Mouse (Mus musculus): ENCODE measurements at regions not wholly inside any gene's neighbourhood (a gene's known extent, or its start where the extent isn't known, plus 50 kb on each side); places are given as distances from the start of the nearest gene placed in this dataset.

GRCm38 (mm10) chr17:4509506-4509905 lies 484.6 kb upstream of the Arid1b start:
- Histone ChIP-seq H3K27ac (ENCODE audit: low read length) (no peak overlapping the region), H3K27me3 (ENCODE audit: control insufficient read depth, insufficient read depth, low read length) (no peaks in the 10 kb centered on the region), H3K9me3 (replicated peaks; ENCODE audit: control insufficient read depth, low read length) (no peaks in the 10 kb centered on the region), H3K4me3 (replicated peaks; ENCODE audit: low read length) (no peak overlapping the region), H3K4me1 (ENCODE audit: control insufficient read depth, insufficient read depth, low read length) (no peaks in the 10 kb centered on the region), H3K4me2 (ENCODE audit: low read depth, low read length) (no peak overlapping the region), H3K9ac (ENCODE audit: low read length) (no peak overlapping the region), H3K36me3 (ENCODE audit: control insufficient read depth, insufficient read depth, low read length) (no peaks in the 10 kb centered on the region)
- 77% methylated on average over 3 of the region's 3 CpGs for WGBS
- ATAC-seq (ENCODE audit: insufficient read depth, low FRiP score): no peak

GRCm38 (mm10) chr17:4516141-4516540 lies 478.0 kb upstream of the Arid1b start:
- no peak for ATAC-seq (ENCODE audit: insufficient read depth, low FRiP score)
- Histone ChIP-seq H3K4me1 (ENCODE audit: control insufficient read depth, insufficient read depth, low read length) (no peaks in the 10 kb centered on the region), H3K4me2 (ENCODE audit: low read depth, low read length) (no peak overlapping the region), H3K27me3 (ENCODE audit: control insufficient read depth, insufficient read depth, low read length) (no peaks in the 10 kb centered on the region), H3K36me3 (ENCODE audit: control insufficient read depth, insufficient read depth, low read length) (no peaks in the 10 kb centered on the region), H3K27ac (ENCODE audit: low read length) (no peak overlapping the region), H3K9me3 (replicated peaks; ENCODE audit: control insufficient read depth, low read length) (no peaks in the 10 kb centered on the region), H3K4me3 (replicated peaks; ENCODE audit: low read length) (no peak overlapping the region), H3K9ac (ENCODE audit: low read length) (no peak overlapping the region)
- WGBS: 75% methylated on average over 7 of the region's 7 CpGs

GRCm38 (mm10) chr17:4516846-4517245 lies 477.3 kb upstream of the Arid1b start:
- 62% methylated on average over 3 of the region's 3 CpGs for WGBS
- H3K4me2 ChIP-seq (ENCODE audit: low read depth, low read length): no peak overlapping the region
- H3K9ac ChIP-seq (ENCODE audit: low read length): no peak overlapping the region
- no peak overlapping the region for H3K4me3 ChIP-seq (replicated peaks; ENCODE audit: low read length)
- no peaks in the 10 kb centered on the region for H3K36me3 ChIP-seq (ENCODE audit: control insufficient read depth, insufficient read depth, low read length)
- H3K27me3 ChIP-seq (ENCODE audit: control insufficient read depth, insufficient read depth, low read length): no peaks in the 10 kb centered on the region
- H3K4me1 ChIP-seq (ENCODE audit: control insufficient read depth, insufficient read depth, low read length): no peaks in the 10 kb centered on the region
- no peak overlapping the region for H3K27ac ChIP-seq (ENCODE audit: low read length)
- H3K9me3 ChIP-seq (replicated peaks; ENCODE audit: control insufficient read depth, low read length): no peaks in the 10 kb centered on the region
- no peak for ATAC-seq (ENCODE audit: insufficient read depth, low FRiP score)

DNA sequence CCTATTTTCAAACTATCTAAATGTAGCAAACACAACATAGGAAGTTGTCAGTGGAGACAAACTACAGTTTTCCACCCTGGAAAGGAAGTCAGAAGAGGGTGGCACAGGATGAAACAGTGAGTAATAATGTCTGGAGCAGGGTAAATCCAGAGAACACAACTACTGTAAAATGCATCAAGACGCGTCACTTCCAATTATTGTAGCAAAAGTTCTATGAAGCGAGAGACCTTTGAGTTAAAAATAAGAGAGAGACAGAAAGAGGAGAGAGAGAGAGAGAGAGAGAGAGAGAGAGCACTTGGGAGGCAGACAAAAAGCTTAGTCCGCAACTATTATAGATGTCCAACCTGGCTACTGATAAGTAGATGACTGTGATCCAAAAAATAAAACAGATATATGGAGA lies 473.1 kb upstream of the Arid1b start:
- H3K4me2 ChIP-seq (ENCODE audit: low read depth, low read length): no peak overlapping the region
- H3K9ac ChIP-seq (ENCODE audit: low read length): no peak overlapping the region
- no peaks in the 10 kb centered on the region for H3K4me1 ChIP-seq (ENCODE audit: control insufficient read depth, insufficient read depth, low read length)
- H3K9me3 ChIP-seq (replicated peaks; ENCODE audit: control insufficient read depth, low read length): no peaks in the 10 kb centered on the region
- H3K4me3 ChIP-seq (replicated peaks; ENCODE audit: low read length): no peak overlapping the region
- no peaks in the 10 kb centered on the region for H3K27me3 ChIP-seq (ENCODE audit: control insufficient read depth, insufficient read depth, low read length)
- no peak for ATAC-seq (ENCODE audit: insufficient read depth, low FRiP score)
- H3K27ac ChIP-seq (ENCODE audit: low read length): no peak overlapping the region
- 86% methylated on average over 4 of the region's 4 CpGs for WGBS
- H3K36me3 ChIP-seq (ENCODE audit: control insufficient read depth, insufficient read depth, low read length): no peaks in the 10 kb centered on the region

DNA sequence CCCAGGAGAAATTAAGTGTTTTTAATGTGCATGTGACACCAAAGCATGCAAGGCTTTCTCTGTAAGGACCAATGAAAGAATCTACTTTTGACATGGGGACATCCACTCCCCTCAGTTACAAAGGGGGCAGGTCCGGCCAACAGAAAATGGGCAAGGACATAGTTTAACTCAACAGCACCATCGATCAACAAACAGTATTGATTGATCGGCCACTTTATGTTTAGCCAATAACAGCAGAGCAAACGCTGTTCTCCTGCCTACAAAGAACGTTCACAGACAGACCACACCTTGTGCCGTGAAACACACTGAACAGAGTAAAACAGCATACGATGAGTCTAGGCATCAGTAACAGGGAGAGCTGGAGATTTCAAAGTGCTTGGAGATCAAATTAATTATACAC lies 467.7 kb upstream of the Arid1b start:
- Histone ChIP-seq H3K4me2 (ENCODE audit: low read depth, low read length) (no peak overlapping the region), H3K4me3 (replicated peaks; ENCODE audit: low read length) (no peak overlapping the region), H3K9ac (ENCODE audit: low read length) (no peak overlapping the region), H3K9me3 (replicated peaks; ENCODE audit: control insufficient read depth, low read length) (no peaks in the 10 kb centered on the region), H3K4me1 (ENCODE audit: control insufficient read depth, insufficient read depth, low read length) (no peaks in the 10 kb centered on the region), H3K27me3 (ENCODE audit: control insufficient read depth, insufficient read depth, low read length) (no peaks in the 10 kb centered on the region), H3K27ac (ENCODE audit: low read length) (no peak overlapping the region), H3K36me3 (ENCODE audit: control insufficient read depth, insufficient read depth, low read length) (no peaks in the 10 kb centered on the region)
- no peak for ATAC-seq (ENCODE audit: insufficient read depth, low FRiP score)
- WGBS: 58% methylated on average over 7 of the region's 7 CpGs

- no peaks in the 10 kb centered on the region for H3K36me3 ChIP-seq (ENCODE audit: control insufficient read depth, insufficient read depth, low read length)
- H3K27me3 ChIP-seq (ENCODE audit: control insufficient read depth, insufficient read depth, low read length): no peaks in the 10 kb centered on the region
- H3K9ac ChIP-seq (ENCODE audit: low read length): no peak overlapping the region
- H3K9me3 ChIP-seq (replicated peaks; ENCODE audit: control insufficient read depth, low read length): no peaks in the 10 kb centered on the region
- no peak for ATAC-seq (ENCODE audit: insufficient read depth, low FRiP score)
- H3K4me2 ChIP-seq (ENCODE audit: low read depth, low read length): no peak overlapping the region
- 91% methylated on average over 2 of the region's 2 CpGs for WGBS
- H3K27ac ChIP-seq (ENCODE audit: low read length): no peak overlapping the region
- no peaks in the 10 kb centered on the region for H3K4me1 ChIP-seq (ENCODE audit: control insufficient read depth, insufficient read depth, low read length)
- no peak overlapping the region for H3K4me3 ChIP-seq (replicated peaks; ENCODE audit: low read length)
Measured at GRCm38 (mm10) chr17:4532126-4532525, 462.0 kb upstream of the Arid1b start.

GRCm38 (mm10) chr17:4540435-4540834 lies 453.7 kb upstream of the Arid1b start:
- WGBS: 76% methylated on average over 2 of the region's 2 CpGs
- no peak overlapping the region for H3K4me2 ChIP-seq (ENCODE audit: low read depth, low read length)
- no peak for ATAC-seq (ENCODE audit: insufficient read depth, low FRiP score)

GRCm38 (mm10) chr17:4541020-4541743 lies 452.9 kb upstream of the Arid1b start:
- H3K9me3 ChIP-seq (replicated peaks; ENCODE audit: control insufficient read depth, low read length): no peaks in the 10 kb centered on the region
- no peak overlapping the region for H3K4me3 ChIP-seq (replicated peaks; ENCODE audit: low read length)
- WGBS: 40% methylated on average over 7 of the region's 7 CpGs
- no peaks in the 10 kb centered on the region for H3K36me3 ChIP-seq (ENCODE audit: control insufficient read depth, insufficient read depth, low read length)
- no peak overlapping the region for H3K4me2 ChIP-seq (ENCODE audit: low read depth, low read length)
- no peak for ATAC-seq (ENCODE audit: insufficient read depth, low FRiP score)
- no peak overlapping the region for H3K9ac ChIP-seq (ENCODE audit: low read length)
- no peak overlapping the region for H3K27ac ChIP-seq (ENCODE audit: low read length)
- H3K4me1 ChIP-seq (ENCODE audit: control insufficient read depth, insufficient read depth, low read length): no peaks in the 10 kb centered on the region
- H3K27me3 ChIP-seq (ENCODE audit: control insufficient read depth, insufficient read depth, low read length): no peaks in the 10 kb centered on the region

More at GRCm38 (mm10) chr17:4540435-4540834, 453.7 kb upstream of the Arid1b start:
- no peaks in the 10 kb centered on the region for H3K27me3 ChIP-seq (ENCODE audit: control insufficient read depth, insufficient read depth, low read length)
- H3K9me3 ChIP-seq (replicated peaks; ENCODE audit: control insufficient read depth, low read length): no peaks in the 10 kb centered on the region
- no peaks in the 10 kb centered on the region for H3K36me3 ChIP-seq (ENCODE audit: control insufficient read depth, insufficient read depth, low read length)
- no peaks in the 10 kb centered on the region for H3K4me1 ChIP-seq (ENCODE audit: control insufficient read depth, insufficient read depth, low read length)
- no peak overlapping the region for H3K27ac ChIP-seq (ENCODE audit: low read length)
- H3K9ac ChIP-seq (ENCODE audit: low read length): no peak overlapping the region
- no peak overlapping the region for H3K4me3 ChIP-seq (replicated peaks; ENCODE audit: low read length)

- H3K4me1 ChIP-seq (ENCODE audit: control insufficient read depth, insufficient read depth, low read length): no peaks in the 10 kb centered on the region
- H3K27me3 ChIP-seq (ENCODE audit: control insufficient read depth, insufficient read depth, low read length): no peaks in the 10 kb centered on the region
- ATAC-seq (ENCODE audit: insufficient read depth, low FRiP score): no peak
- H3K9ac ChIP-seq (ENCODE audit: low read length): no peak overlapping the region
- H3K36me3 ChIP-seq (ENCODE audit: control insufficient read depth, insufficient read depth, low read length): no peaks in the 10 kb centered on the region
- WGBS: 58% methylated on average over 2 of the region's 2 CpGs
- H3K27ac ChIP-seq (ENCODE audit: low read length): no peak overlapping the region
- no peaks in the 10 kb centered on the region for H3K9me3 ChIP-seq (replicated peaks; ENCODE audit: control insufficient read depth, low read length)
- no peak overlapping the region for H3K4me2 ChIP-seq (ENCODE audit: low read depth, low read length)
- H3K4me3 ChIP-seq (replicated peaks; ENCODE audit: low read length): no peak overlapping the region
Measured at GRCm38 (mm10) chr17:4546579-4546978, 447.6 kb upstream of the Arid1b start.

Data from stomach, embryonic 16.5 days (tissue).